Mouse (Mus musculus) liver, embryonic 11.5 days (tissue): ENCODE data around the gene Slc45a1. TPM values are rescaled to one million over a fixed set of nuclear protein-coding genes. Genes with fewer than 3 reads are reported as not detected.

Source experiments
- ATAC-seq: fragments of 200-750 bp; cut with Nextera tagmentation; replicated peaks from 2 replicates; pipeline ENCODE4 v1.8.0; 2017; ENCODE audit warnings: moderate number of reproducible peaks, mild to moderate bottlenecking, moderate TSS enrichment, moderate library complexity; ENCODE audit not compliant: low FRiP score
- DNase-seq: peaks from one replicate; pipeline ENCODE4 v3.0.0-alpha.2; 2017; ENCODE audit warnings: low spot score
- H3K27ac ChIP-seq: fragments of 300-500 bp; sonication (generic); 2 replicates; pipeline ENCODE4 v1.5.1; 2014; ENCODE audit warnings: mild to moderate bottlenecking, low read depth, low read length, control low read depth
- H3K27me3 ChIP-seq: fragments of 300-500 bp; sonication (generic); replicated peaks from 2 replicates; pipeline ENCODE4 v1.6.1; 2014; ENCODE audit warnings: low read length, mixed read lengths; ENCODE audit not compliant: control insufficient read depth, insufficient read depth
- H3K36me3 ChIP-seq: fragments of 300-500 bp; sonication (generic); 2 replicates; pipeline ENCODE4 v1.6.1; 2014; ENCODE audit warnings: mild to moderate bottlenecking, low read length, moderate library complexity, mixed read lengths; ENCODE audit not compliant: control insufficient read depth, insufficient read depth
- H3K4me1 ChIP-seq: fragments of 300-500 bp; sonication (generic); replicated peaks from 2 replicates; pipeline ENCODE4 v1.6.1; 2014; ENCODE audit warnings: low read length, mixed read lengths; ENCODE audit not compliant: control insufficient read depth, insufficient read depth
- H3K4me2 ChIP-seq: fragments of 300-500 bp; sonication (generic); 2 replicates; pipeline ENCODE4 v1.6.1; 2014; ENCODE audit warnings: mild to moderate bottlenecking, control low read depth, moderate library complexity
- H3K4me3 ChIP-seq: fragments of 300-500 bp; sonication (generic); 2 replicates; pipeline ENCODE4 v1.5.1; 2014; ENCODE audit warnings: low read depth, low read length, control low read depth
- H3K9ac ChIP-seq: fragments of 300-500 bp; sonication (generic); 2 replicates; pipeline ENCODE4 v1.6.1; 2014; ENCODE audit warnings: low read depth, low read length, control low read depth
- H3K9me3 ChIP-seq: fragments of 300-500 bp; sonication (generic); 2 replicates; pipeline ENCODE4 v1.6.1; 2016; ENCODE audit warnings: low read length, inconsistent platforms, mixed read lengths; ENCODE audit not compliant: control insufficient read depth
- WGBS: fragments of 180-500 bp; shearing (Covaris S2); extraction: QIAGEN DNeasy Blood & Tissue Kit; methylation state at CpG from one replicate; pipeline ENCODE4 v1.1.7; 2014; 5-methylcytosine and 5-hydroxymethylcytosine counted together
- polyA plus RNA-seq: library from polyadenylated mRNA; unstranded; fragments of >200 nt; fragmentation: Nextera tagmentation; extraction: Ambion mirVana; gene quantifications from 2 replicates; pipeline ENCODE4 v1.2.1, GENCODE M21; 2014

The Slc45a1 gene
- polyA plus RNA-seq, 1 experiment from 2014 or later, result 0.04 TPM

DNA sequence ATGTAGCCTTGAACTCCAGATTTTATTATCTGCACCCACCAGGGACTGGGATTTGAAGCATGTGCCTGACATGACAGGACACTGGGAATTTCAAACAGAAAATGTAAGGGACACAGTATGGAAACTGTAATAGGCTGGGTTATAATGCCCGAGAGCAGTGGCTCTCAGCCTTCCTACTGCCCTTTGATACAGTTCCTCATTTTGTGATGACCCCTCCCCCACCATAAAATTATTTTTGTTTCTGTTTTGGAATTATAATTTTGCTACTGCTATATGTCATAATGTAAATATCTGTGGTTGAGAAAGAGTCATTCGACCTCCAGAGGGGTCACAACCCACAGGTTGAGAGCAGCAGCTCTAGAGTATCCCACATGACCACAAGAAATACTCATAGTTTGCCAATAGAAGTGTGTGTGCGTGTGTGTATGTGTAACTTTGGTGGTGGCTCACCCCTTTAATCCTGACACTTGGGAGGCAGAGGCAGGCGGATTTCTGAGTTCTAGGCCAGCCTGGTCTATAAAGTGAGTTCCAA lies 57.6 kb downstream of the Slc45a1 start:
- peak overlapping the region; percentile 22; the same call in 1 of the 2 replicates for H3K27ac ChIP-seq
- no peak overlapping the region for H3K4me2 ChIP-seq

DNA sequence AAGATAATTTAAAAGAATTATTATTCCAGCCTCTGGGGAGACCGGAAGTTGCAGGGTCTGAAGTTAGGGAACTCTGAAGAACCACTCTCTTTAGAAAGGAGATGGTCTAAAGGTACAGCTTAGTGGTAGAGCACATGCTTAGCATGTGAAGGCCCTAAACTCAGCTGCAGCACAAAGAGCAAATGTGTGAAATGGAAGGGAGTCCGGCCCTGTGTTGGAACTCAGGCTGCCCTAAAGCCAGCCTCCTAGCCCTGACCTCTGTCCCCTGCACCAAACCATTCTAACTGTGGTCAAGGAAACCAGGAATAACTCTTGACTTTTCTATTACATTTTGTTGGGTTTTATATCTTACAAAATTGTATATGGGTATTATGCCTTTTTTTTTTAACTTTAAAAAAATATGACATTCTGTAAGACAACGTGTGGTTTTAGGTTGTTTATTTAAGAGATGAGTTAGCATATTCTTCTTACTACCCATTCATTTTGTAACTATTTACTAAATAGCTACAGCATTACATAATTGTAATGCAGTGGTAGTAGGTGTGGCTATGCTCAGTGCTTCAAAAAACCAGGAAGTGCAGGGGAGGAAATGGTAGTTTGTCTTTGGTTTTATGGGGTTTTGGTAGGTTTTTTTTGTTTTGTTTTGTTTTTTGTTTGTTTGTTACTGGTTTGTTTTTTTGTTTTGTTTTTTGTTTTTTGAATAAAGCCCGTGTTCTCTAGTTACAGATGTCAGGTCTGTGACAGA lies 58.3 kb downstream of the Slc45a1 start:
- Histone ChIP-seq H3K4me2 (no peak overlapping the region), H3K36me3 (no peaks in the 10 kb centered on the region), H3K4me1 (peaks cover 55% of the 10 kb centered on the region), H3K27ac (peak overlapping the region; percentile 22; the same call in 1 of the 2 replicates), H3K4me3 (no peak overlapping the region), H3K27me3 (no peaks in the 10 kb centered on the region), H3K9ac (no peak overlapping the region), H3K9me3 (no peaks in the 10 kb centered on the region)
- DNase-seq, result no peak
- WGBS, result 64% methylated on average over 4 of the region's 4 CpGs
- ATAC-seq, result no peak

More for the DNA sequence above, 57.6 kb downstream of the Slc45a1 start:
- H3K4me1 ChIP-seq, result peaks cover 54% of the 10 kb centered on the region
- no peaks in the 10 kb centered on the region for H3K27me3 ChIP-seq
- no peak for ATAC-seq
- H3K9ac ChIP-seq, result no peak overlapping the region
- DNase-seq, result no peak
- H3K36me3 ChIP-seq, result no peaks in the 10 kb centered on the region
- 81% methylated on average over 4 of the region's 4 CpGs for WGBS
- no peaks in the 10 kb centered on the region for H3K9me3 ChIP-seq
- no peak overlapping the region for H3K4me3 ChIP-seq

DNA sequence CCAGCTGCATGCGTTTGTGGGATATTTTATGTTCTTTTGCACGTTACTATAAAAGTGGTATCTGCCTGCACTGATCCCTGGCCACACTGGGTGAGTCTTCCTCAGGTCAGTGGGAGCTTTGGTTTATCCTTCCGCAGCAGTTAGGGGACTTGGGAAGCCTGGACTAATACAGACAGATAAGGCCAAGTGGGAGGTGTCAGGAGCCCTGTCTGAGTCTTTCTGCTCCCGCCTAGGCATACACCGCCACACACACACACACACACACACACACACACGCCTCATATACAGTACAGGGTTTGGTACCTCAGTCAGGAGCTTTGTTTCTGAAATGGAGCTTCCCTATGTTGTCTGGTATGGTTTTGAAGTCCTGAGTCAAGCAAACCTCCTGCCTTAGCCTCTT lies 59.9 kb downstream of the Slc45a1 start:
- WGBS, result 28% methylated on average over 6 of the region's 6 CpGs
- H3K27me3 ChIP-seq, result no peaks in the 10 kb centered on the region
- peak overlapping the region; percentile 72 for H3K27ac ChIP-seq
- no peaks in the 10 kb centered on the region for H3K36me3 ChIP-seq
- no peak overlapping the region for H3K4me3 ChIP-seq
- H3K9ac ChIP-seq, result peak overlapping the region; percentile 31; the same call in 1 of the 2 replicates
- H3K4me2 ChIP-seq, result peak overlapping the region; percentile 42
- DNase-seq, result no peak
- peaks cover 59% of the 10 kb centered on the region for H3K4me1 ChIP-seq
- no peaks in the 10 kb centered on the region for H3K9me3 ChIP-seq
- peak; percentile 82 for ATAC-seq

DNA sequence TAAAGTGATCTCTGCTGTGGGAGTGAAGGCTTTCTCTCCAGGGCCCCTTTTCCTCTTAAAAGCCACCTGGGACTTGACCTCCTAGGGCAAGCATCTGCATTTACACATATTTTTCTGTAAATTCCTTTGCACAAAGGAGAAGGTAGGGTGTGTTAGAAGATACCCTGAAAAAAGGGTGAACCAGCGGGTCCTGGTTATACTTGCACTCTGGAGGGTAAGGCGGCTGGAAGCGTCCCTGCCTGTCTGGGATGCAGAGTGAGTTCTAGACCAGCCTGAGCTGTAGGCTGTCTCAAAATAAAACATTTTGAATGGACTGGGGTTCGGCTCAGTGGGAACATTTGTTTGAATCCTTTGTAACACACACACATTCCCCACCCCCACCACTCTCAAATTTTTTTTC lies 60.4 kb downstream of the Slc45a1 start:
- Histone ChIP-seq H3K4me1 (peaks cover 64% of the 10 kb centered on the region), H3K9me3 (no peaks in the 10 kb centered on the region), H3K27ac (peak overlapping the region; percentile 72), H3K9ac (no peak overlapping the region), H3K27me3 (no peaks in the 10 kb centered on the region), H3K4me2 (no peak overlapping the region), H3K36me3 (no peaks in the 10 kb centered on the region), H3K4me3 (no peak overlapping the region)
- no peak for DNase-seq
- WGBS, result 63% methylated on average over 4 of the region's 4 CpGs
- no peak for ATAC-seq

DNA sequence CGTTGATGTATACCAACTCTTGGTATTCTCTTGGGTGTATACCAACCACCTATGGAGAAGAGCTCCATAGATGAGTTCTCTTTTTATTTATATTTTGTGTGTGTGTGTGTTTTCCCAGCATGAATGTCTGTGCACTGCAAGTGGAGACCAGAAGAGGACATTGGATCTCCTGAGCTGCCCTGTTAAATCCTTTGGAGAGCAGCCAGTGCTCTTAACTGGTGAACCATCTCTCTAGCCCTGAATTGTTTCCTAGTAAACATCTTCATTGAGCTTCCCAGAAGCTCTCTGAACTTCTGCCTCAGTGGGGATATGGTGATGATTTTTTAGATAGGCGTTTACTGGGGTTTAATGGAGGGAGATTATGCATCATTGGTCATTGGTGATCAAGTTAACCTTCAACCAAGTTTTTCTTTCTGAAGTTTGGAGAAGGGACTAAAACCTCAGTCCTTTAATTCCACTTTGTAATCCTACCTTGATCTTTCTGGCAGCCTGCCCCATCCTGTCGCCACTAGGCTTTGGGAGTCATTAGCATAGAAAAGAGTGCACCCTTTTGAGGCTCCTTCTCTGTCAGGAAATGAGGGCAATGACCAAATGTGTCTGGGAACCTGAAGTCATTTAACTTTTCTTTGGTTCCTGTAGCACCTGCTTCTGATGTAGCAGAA lies 61.2 kb downstream of the Slc45a1 start:
- Histone ChIP-seq H3K4me3 (no peak overlapping the region), H3K4me2 (no peak overlapping the region), H3K27ac (no peak overlapping the region), H3K36me3 (no peaks in the 10 kb centered on the region), H3K9ac (no peak overlapping the region), H3K9me3 (no peaks in the 10 kb centered on the region), H3K4me1 (peaks cover 69% of the 10 kb centered on the region), H3K27me3 (no peaks in the 10 kb centered on the region)
- ATAC-seq (no peak), DNase-seq (no peak)
- WGBS, result 59% methylated on average over 3 of the region's 3 CpGs

DNA sequence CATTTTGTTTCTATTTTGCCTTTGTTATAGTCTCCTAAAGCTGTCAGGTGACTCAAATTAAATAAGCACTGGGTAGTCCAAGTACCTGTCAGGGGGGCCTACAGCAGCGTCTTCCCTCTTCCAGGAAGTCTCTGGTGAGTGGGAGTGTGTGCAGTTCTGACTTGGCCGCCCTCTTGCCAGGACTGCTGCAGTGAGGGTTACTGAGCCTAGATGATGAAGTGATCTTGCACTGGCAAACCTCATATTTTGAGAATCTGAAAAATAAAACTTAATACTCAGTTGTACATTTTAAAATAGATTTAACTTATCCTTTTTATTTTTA lies 63.7 kb downstream of the Slc45a1 start:
- DNase-seq, result no peak
- ATAC-seq, result no peak
- 65% methylated on average over 2 of the region's 2 CpGs for WGBS

DNA sequence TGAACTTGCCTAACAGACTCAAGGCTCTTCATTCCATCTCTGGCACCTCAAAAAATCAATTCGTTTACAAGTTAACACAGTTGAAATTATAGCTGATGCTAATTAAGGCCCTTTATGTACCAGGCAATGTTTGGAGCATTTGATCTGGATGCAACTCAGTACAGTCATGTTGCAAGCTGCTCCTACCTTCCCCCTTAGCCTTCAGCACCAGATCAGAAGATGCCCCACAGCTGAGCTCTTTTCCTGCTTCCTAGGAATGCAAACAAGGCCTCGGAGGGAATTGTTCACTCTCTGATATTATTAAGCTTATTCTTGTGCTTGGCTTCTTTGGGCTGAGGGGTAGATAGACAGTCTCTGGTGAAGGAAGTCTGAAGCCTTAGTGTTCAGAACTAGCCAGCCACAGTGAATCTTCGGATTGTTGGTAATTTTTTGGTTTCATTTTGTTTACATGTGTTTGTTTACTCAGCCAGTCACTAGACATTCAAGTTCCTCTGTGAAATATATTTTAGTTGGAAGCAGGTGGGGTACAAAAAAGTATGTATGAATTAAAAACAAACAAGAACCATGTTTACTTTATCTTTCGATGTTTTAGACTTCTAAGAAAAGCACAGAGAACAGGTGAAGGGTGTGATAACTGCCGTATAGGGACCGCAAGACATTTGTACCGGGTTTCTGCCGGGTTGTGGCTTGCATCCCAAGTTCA lies 64.2 kb downstream of the Slc45a1 start:
- 0 out of 2 replicates have a peak overlapping the region, but pooled peaks have one; percentile 44 for H3K9ac ChIP-seq

More for the DNA sequence above, 63.7 kb downstream of the Slc45a1 start:
- Histone ChIP-seq H3K27me3 (no peaks in the 10 kb centered on the region), H3K9ac (no peak overlapping the region), H3K9me3 (no peaks in the 10 kb centered on the region), H3K36me3 (no peaks in the 10 kb centered on the region), H3K27ac (0 out of 2 replicates have a peak overlapping the region, but pooled peaks have one; percentile 21), H3K4me3 (no peak overlapping the region), H3K4me1 (peaks cover 85% of the 10 kb centered on the region), H3K4me2 (peak overlapping the region; percentile 54)

DNA sequence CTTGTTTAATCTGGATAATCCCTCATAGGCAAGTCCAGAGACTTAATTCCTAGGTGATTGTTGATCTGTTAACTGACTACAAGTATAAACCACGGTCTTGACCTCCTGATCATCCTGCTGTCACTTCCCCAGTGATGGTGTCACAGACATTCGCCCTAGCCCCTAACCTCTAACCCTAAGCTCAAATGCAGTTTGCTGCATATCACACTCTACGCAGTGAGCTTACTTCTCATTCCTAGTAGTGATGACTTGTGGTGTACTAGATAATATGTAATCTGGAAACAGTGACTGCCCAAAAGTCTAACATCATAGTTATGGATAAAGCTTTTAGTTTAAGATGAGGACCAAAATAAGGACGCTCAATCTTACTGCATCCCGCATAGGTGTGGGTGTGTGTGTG lies 65.7 kb downstream of the Slc45a1 start:
- Histone ChIP-seq H3K27me3 (no peaks in the 10 kb centered on the region), H3K27ac (no peak overlapping the region), H3K9ac (no peak overlapping the region), H3K36me3 (no peaks in the 10 kb centered on the region), H3K4me3 (no peak overlapping the region), H3K4me2 (0 out of 2 replicates have a peak overlapping the region, but pooled peaks have one; percentile 14), H3K9me3 (no peaks in the 10 kb centered on the region), H3K4me1 (peaks cover 80% of the 10 kb centered on the region)
- ATAC-seq (peak; percentile 74), DNase-seq (no peak)
- WGBS, result 56% methylated on average over 5 of the region's 5 CpGs

More for the DNA sequence above, 64.2 kb downstream of the Slc45a1 start:
- H3K4me2 ChIP-seq, result peak overlapping the region; percentile 54
- DNase-seq (no peak), ATAC-seq (no peak)
- H3K27ac ChIP-seq, result peak overlapping the region; percentile 21; the same call in 1 of the 2 replicates
- 62% methylated on average over 8 of the region's 8 CpGs for WGBS
- H3K36me3 ChIP-seq, result no peaks in the 10 kb centered on the region
- no peaks in the 10 kb centered on the region for H3K9me3 ChIP-seq
- H3K27me3 ChIP-seq, result no peaks in the 10 kb centered on the region
- H3K4me3 ChIP-seq, result peak overlapping the region; percentile 13; the same call in 1 of the 2 replicates
- H3K4me1 ChIP-seq, result peaks cover 86% of the 10 kb centered on the region
